In genomic region chr9:92207757-92208156, GRCm38 (mm10) we compare ENCODE assay signal across 16 mouse cellular contexts. TPM values are rescaled to one million over a fixed set of nuclear protein-coding genes. Genes with fewer than 3 reads are reported as not detected.
DNase-seq lines count a peak whose midpoint lies in the region; ATAC-seq and TF ChIP-seq lines count a peak whose summit lies in the region.
"Had no signal": no experiment of that assay in that cellular context is flagged by ENCODE, and none has a peak within 500 bp of the region (broad histone marks: within the 10 kb centered on the region; RNA-seq: fewer than 3 reads in every experiment).

No protein-coding gene starts in this region.

- H3K4me3 ChIP-seq in hindbrain, postnatal 0 days (ENCODE audit: low read length): no peak overlapping the region
- H3K4me3 ChIP-seq in hindbrain, embryonic 16.5 days (ENCODE audit: low read length): no peak overlapping the region
- H3K4me3 ChIP-seq in midbrain, embryonic 14.5 days (replicated peaks; ENCODE audit: low read depth, low read length): no peak overlapping the region
- H3K4me3 ChIP-seq: embryonic facial prominence, embryonic 13.5 days; forebrain, embryonic 12.5 days; hindbrain, embryonic 12.5 days; limb, embryonic 12.5 days; midbrain, embryonic 10.5 days had no signal

- H3K27me3 ChIP-seq in hindbrain, postnatal 0 days (ENCODE audit: insufficient read depth, low read length): no peaks in the 10 kb centered on the region
- no peaks in the 10 kb centered on the region for H3K27me3 ChIP-seq in hindbrain, embryonic 16.5 days (replicated peaks; ENCODE audit: control insufficient read depth, insufficient read depth, low read length)
- H3K27me3 ChIP-seq in midbrain, embryonic 14.5 days (ENCODE audit: control insufficient read depth, insufficient read depth, low read length): no peaks in the 10 kb centered on the region
- H3K27me3 ChIP-seq: embryonic facial prominence, embryonic 13.5 days; forebrain, embryonic 12.5 days; hindbrain, embryonic 12.5 days; limb, embryonic 12.5 days had no signal

- 72% methylated on average over 8 of the region's 8 CpGs for WGBS in hindbrain, postnatal 0 days
- 79% methylated on average over 8 of the region's 8 CpGs for WGBS in hindbrain, embryonic 16.5 days
- WGBS in midbrain, embryonic 14.5 days: 79% methylated on average over 8 of the region's 8 CpGs

- TF ChIP-seq CTCF in hindbrain, postnatal 0 days (IDR thresholded peaks at IDR 0.05; ENCODE audit: low read depth): no peak

- no peak for ATAC-seq in hindbrain, postnatal 0 days
- ATAC-seq in hindbrain, embryonic 16.5 days: no peak
- no peak for ATAC-seq in midbrain, embryonic 14.5 days (ENCODE audit: low FRiP score, low TSS enrichment)

- H3K4me2 ChIP-seq in hindbrain, postnatal 0 days (ENCODE audit: low read depth, low read length): 0 out of 2 replicates have a peak overlapping the region, but pooled peaks have one; percentile 10
- no peak overlapping the region for H3K4me2 ChIP-seq in hindbrain, embryonic 16.5 days (ENCODE audit: low read length)
- no peak overlapping the region for H3K4me2 ChIP-seq in midbrain, embryonic 14.5 days (ENCODE audit: low read length)
- H3K4me2 ChIP-seq: embryonic facial prominence, embryonic 13.5 days; forebrain, embryonic 12.5 days; hindbrain, embryonic 12.5 days; limb, embryonic 12.5 days had no signal

- H3K4me1 ChIP-seq in hindbrain, postnatal 0 days (ENCODE audit: insufficient read depth, low read length): no peaks in the 10 kb centered on the region
- H3K4me1 ChIP-seq in hindbrain, embryonic 16.5 days (ENCODE audit: control insufficient read depth, insufficient read depth, low read depth, low read length): no peaks in the 10 kb centered on the region
- H3K4me1 ChIP-seq in midbrain, embryonic 14.5 days (ENCODE audit: control insufficient read depth, insufficient read depth, low read length): no peaks in the 10 kb centered on the region
- H3K4me1 ChIP-seq: embryonic facial prominence, embryonic 13.5 days; forebrain, embryonic 12.5 days; hindbrain, embryonic 12.5 days; midbrain, embryonic 10.5 days had no signal

- no peak overlapping the region for H3K27ac ChIP-seq in hindbrain, postnatal 0 days
- no peak overlapping the region for H3K27ac ChIP-seq in hindbrain, embryonic 16.5 days (ENCODE audit: low read depth, low read length)
- no peak overlapping the region for H3K27ac ChIP-seq in midbrain, embryonic 14.5 days (replicated peaks; ENCODE audit: low read depth, low read length)
- H3K27ac ChIP-seq: embryonic facial prominence, embryonic 13.5 days; forebrain, embryonic 12.5 days; hindbrain, embryonic 12.5 days; limb, embryonic 12.5 days; midbrain, embryonic 10.5 days had no signal

- no peak for DNase-seq in hindbrain, postnatal 0 days (ENCODE audit: low spot score)
- DNase-seq in 416B (ENCODE audit: low read depth): peak; percentile 76
- peak; percentile 8 for DNase-seq in CD4-positive, CD25-positive, alpha-beta regulatory T cell, adult 2 months (ENCODE audit: low read depth, low spot score)
- peak; percentile 17 for DNase-seq in cerebellum, adult 9-10 months
- no peak for DNase-seq in adrenal gland, adult 18-20 months (ENCODE audit: low spot score in 2 of 2)
- DNase-seq in midbrain, embryonic 14.5 days: no peak
- DNase-seq in spleen, postnatal 10 days (ENCODE audit: low spot score in 2 of 2): no peak
- DNase-seq: adrenal gland, adult 8-10 months had no signal

- H3K9ac ChIP-seq in hindbrain, postnatal 0 days (replicated peaks; ENCODE audit: low read length): no peak overlapping the region
- H3K9ac ChIP-seq in hindbrain, embryonic 16.5 days (ENCODE audit: low read depth, low read length): no peak overlapping the region
- H3K9ac ChIP-seq in midbrain, embryonic 14.5 days (replicated peaks; ENCODE audit: low read length): no peak overlapping the region
- H3K9ac ChIP-seq: embryonic facial prominence, embryonic 13.5 days; forebrain, embryonic 12.5 days; hindbrain, embryonic 12.5 days; limb, embryonic 12.5 days had no signal

- no peaks in the 10 kb centered on the region for H3K9me3 ChIP-seq in hindbrain, postnatal 0 days (ENCODE audit: low read length)
- no peaks in the 10 kb centered on the region for H3K9me3 ChIP-seq in hindbrain, embryonic 16.5 days (ENCODE audit: control insufficient read depth, low read length)
- no peaks in the 10 kb centered on the region for H3K9me3 ChIP-seq in midbrain, embryonic 14.5 days (ENCODE audit: control insufficient read depth, low read length)
- H3K9me3 ChIP-seq: embryonic facial prominence, embryonic 13.5 days; forebrain, embryonic 12.5 days; hindbrain, embryonic 12.5 days; limb, embryonic 12.5 days; midbrain, embryonic 10.5 days had no signal

- no peaks in the 10 kb centered on the region for H3K36me3 ChIP-seq in hindbrain, postnatal 0 days (ENCODE audit: insufficient read depth, low read length)
- no peaks in the 10 kb centered on the region for H3K36me3 ChIP-seq in hindbrain, embryonic 16.5 days (ENCODE audit: control insufficient read depth, insufficient read depth, low read length)
- no peaks in the 10 kb centered on the region for H3K36me3 ChIP-seq in midbrain, embryonic 14.5 days (ENCODE audit: control insufficient read depth, insufficient read depth, low read length)
- H3K36me3 ChIP-seq: embryonic facial prominence, embryonic 13.5 days; forebrain, embryonic 12.5 days; hindbrain, embryonic 12.5 days; limb, embryonic 12.5 days; midbrain, embryonic 10.5 days had no signal

RNA-seq across cellular contexts. Expression of gene Plscr5, which starts 15.0 kb away (rescaled TPM):
- total RNA-seq in hindbrain, postnatal 0 days (2014; rRNA removed): 0.14 and 0.26 TPM in 2 replicates
- 0.44 and 0.60 TPM in 2 replicates for polyA plus RNA-seq in hindbrain, postnatal 0 days (2015; fragmentation: Nextera tagmentation; extraction: Ambion mirVana)
- 0.55 and 0.56 TPM in 2 replicates for polyA plus RNA-seq in hindbrain, embryonic 16.5 days (2015; fragmentation: Nextera tagmentation; extraction: Ambion mirVana)
- total RNA-seq in adrenal gland, adult 18-20 months (2021): not detected
- 0.36 and 0.47 TPM in 2 replicates for polyA plus RNA-seq in midbrain, embryonic 14.5 days (2014; fragmentation: Nextera tagmentation; extraction: Ambion mirVana)
- total RNA-seq: adrenal gland, adult 8-10 months; gastrocnemius, postnatal 4 days had no signal
- polyA plus RNA-seq: embryonic facial prominence, embryonic 13.5 days; forebrain, embryonic 12.5 days; hindbrain, embryonic 12.5 days; limb, embryonic 12.5 days; midbrain, embryonic 10.5 days; thymus, postnatal 0 days had no signal

RNA-seq across cellular contexts. Expression of gene Plscr1, which starts 41.8 kb away (rescaled TPM):
- total RNA-seq in hindbrain, postnatal 0 days (2014; rRNA removed): 3.9 and 6.5 TPM in 2 replicates
- polyA plus RNA-seq in hindbrain, postnatal 0 days (2015; fragmentation: Nextera tagmentation; extraction: Ambion mirVana): 12.2 and 14.5 TPM in 2 replicates
- polyA plus RNA-seq in hindbrain, embryonic 16.5 days (2015; fragmentation: Nextera tagmentation; extraction: Ambion mirVana): 9.3 and 10.4 TPM in 2 replicates
- 10 to 100 TPM in 1 of 2 experiments, 1 to 10 TPM in 1; 7.2 to 11.5 TPM for total RNA-seq in adrenal gland, adult 18-20 months (2021)
- polyA plus RNA-seq in midbrain, embryonic 14.5 days (2014; fragmentation: Nextera tagmentation; extraction: Ambion mirVana): 7.8 and 10.0 TPM in 2 replicates

Comparison
In these comparisons a context has a peak if more than half of its experiments do, and no peak if none do; other contexts are left out.
1. DNase-seq: peak in 416B (single experiment), CD4-positive, CD25-positive, alpha-beta regulatory T cell, adult 2 months (single experiment) and cerebellum, adult 9-10 months (single experiment); none in hindbrain, postnatal 0 days (single experiment), adrenal gland, adult 18-20 months (0 of 2), midbrain, embryonic 14.5 days (single experiment) and spleen, postnatal 10 days (0 of 2).